Mouse (Mus musculus): ENCODE measurements at regions not wholly inside any gene's neighbourhood (a gene's known extent, or its start where the extent isn't known, plus 50 kb on each side); places are given as distances from the start of the nearest gene placed in this dataset.

- DNase-seq (ENCODE audit: low read depth, low spot score): no peak
These were observed 446.5 kb downstream of the Pdgfc start for GRCm38 (mm10) chr3:81482742-81483141.

DNA sequence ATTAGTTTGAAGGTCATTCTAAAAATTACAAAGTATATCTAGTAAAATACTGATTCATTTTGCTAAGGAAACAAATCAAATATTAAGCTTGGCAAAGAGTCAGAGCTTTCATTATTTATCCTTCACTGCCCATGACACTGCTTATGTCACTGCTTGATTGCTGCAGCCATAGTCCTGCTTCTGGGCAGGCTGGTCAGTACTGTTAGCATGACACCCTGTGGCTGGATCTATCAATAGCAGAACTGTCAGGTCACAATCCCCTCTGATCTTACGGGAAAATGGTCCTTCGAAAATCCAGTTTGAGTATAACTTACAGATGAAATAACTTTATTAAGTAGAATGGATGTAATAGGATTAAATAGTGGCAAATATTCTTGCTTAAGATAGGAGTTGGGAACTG, 447.1 kb downstream of the Pdgfc start:
- no peak for DNase-seq (ENCODE audit: low read depth, low spot score)

GRCm38 (mm10) chr3:81505316-81505715, 427.1 kb upstream of the Ctso start:
- DNase-seq (ENCODE audit: low read depth, low spot score): no peak

DNA sequence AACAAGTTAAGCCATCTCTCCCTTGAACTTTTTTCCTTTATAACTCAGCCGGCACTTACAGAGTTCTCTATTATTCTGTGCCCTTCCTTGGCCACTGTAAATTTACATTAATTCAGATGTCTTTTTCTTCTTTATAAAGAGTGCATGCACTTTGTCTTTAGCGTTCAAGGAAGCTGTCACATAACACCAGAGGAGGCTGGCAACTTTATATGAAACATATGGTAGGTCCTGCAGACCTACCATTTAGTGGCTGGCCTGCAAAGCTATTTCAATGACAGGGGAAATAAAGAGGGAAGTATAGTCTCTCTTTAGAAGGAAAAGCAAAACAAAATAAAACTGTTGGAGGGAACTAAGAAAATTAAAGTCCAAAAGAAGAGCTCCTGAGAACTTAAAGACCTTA, 423.8 kb upstream of the Ctso start:
- DNase-seq (ENCODE audit: low read depth, low spot score): peak; percentile 27

GRCm38 (mm10) chr3:81521804-81522203, 410.6 kb upstream of the Ctso start:
- no peak for DNase-seq (ENCODE audit: low read depth, low spot score)

- no peak for DNase-seq (ENCODE audit: low read depth, low spot score)
These were observed 401.5 kb upstream of the Ctso start for GRCm38 (mm10) chr3:81530872-81531271.

- peak; percentile 53 for DNase-seq (ENCODE audit: low read depth, low spot score)
These were observed 396.8 kb upstream of the Ctso start for GRCm38 (mm10) chr3:81535448-81536205.

DNA sequence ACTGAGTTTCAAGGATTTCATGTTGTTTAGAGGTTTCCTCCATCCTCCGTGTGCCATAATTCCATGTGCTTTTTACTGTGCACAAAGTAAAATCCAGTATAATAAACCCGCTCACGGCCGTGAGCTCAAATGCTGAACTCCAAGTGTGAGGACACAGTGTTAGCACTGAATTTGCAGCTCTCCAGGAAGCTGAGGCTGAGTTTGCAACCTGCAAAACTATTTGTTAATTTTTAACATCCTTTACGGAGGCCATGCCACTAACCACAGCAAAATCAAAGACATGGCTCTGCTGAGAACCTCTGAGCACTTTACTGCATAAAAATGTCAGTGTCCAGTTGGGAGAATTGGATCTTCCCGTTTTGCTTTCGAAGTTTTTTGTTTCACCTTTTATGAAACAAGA, 377.6 kb upstream of the Ctso start:
- DNase-seq (ENCODE audit: low read depth, low spot score): no peak

DNA sequence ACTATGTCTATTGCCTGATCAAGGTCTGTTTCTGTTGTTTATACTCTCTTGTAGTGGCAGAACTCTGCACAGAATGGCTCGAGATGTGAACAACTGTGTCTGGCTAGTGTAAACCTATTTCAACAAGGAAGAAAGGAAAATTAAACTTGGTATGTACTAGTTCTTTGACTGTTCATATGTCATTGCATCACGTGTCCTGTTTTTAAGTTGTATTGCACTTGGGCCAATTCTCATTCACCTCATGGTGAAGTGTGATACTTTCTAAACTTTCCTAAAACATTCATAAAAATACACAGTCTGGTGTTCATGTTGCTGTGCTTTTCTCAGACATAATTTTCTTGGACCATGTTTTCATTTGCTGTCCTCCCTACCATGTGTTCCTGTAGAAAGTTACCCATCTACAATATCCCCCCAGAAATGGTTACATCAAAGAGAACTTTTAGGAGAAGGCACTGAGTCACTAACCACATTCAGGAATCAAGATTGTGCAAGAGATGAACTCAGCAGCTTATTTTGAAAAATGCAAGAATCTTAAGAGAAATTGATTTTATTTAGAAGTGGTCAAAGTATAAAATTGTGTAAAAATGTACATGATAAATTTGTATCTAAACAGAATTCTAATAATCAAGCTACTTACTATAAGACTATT, 369.7 kb upstream of the Ctso start:
- DNase-seq (ENCODE audit: low read depth, low spot score): no peak

DNA sequence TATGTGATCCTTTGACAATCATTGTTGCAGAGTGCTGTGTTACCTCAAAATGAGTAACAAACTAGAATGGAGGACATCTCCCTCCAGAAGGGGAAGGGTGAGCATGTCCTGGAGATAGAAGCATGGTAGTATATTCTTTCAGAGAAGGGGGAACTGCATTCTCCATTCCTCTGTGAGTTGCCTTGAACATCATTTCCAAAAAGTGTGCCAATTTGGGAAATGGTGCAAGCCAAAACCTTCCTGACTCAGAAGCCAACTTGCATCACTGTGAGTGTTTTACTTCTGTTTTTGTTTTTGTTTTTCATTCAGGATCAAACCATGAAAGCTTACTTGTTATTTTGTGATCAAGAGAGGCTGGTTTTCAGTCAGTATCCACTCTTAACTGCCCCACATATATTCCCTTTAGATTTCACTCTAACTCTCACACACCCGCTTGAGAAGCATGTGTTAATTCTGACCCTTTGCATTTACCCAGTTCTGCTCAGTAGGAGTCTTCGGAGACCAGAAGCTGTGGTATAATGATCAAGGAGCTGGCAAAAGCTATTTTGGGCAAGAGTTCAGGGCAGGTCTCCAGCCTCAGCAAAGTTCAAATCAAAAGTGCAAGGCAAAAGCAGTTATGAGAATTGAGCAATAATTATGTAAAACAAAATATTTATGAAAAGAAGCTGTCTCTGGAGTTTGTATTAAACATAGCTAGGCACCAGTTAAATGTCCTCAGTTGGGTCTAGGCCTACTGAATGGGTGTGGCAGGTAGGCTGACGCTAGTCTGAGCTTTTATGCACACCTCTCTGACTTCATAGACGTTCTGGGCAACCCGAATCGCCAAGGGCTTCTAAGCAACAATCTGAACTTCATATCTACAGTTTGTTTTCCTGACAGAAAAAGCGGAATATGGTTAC, 368.3 kb upstream of the Ctso start:
- no peak for DNase-seq (ENCODE audit: low read depth, low spot score)

DNA sequence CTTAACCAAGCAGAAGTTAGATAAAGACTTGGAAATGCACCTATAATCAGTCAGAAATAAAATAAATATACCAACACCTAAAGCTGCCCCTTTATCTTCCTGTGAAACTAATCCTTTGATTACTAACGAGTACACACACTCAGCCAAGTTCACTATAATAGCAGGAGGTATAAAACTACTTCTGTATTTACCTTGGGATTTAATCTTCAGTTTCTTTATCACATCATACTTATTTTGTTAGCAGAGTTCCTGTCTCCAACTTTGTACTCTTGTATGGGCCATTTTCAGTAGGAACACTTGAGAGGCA, 367.7 kb upstream of the Ctso start:
- no peak for DNase-seq (ENCODE audit: low read depth, low spot score)

- DNase-seq (ENCODE audit: low read depth, low spot score): peak; percentile 47
These were observed 348.9 kb upstream of the Ctso start for GRCm38 (mm10) chr3:81583387-81584027.

DNA sequence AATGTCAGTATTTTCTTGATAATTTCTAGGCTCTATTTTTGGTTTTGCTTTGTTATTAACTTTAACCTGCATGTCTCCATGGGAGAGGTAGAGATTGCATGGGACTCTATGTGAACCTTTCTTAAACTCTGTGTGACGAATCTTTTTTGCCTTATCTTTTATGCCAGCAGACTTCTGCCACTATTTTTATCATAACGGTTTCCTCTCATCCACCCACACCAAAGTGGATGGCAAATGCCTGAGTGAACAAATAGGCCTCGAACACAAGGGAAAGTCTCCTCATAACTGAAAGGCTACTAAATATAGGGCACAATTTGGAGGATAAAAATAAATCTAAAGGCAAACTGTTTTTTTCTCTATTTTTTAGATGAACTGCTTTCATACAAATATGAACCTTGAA, 343.3 kb upstream of the Ctso start:
- no peak for DNase-seq (ENCODE audit: low read depth, low spot score)

DNA sequence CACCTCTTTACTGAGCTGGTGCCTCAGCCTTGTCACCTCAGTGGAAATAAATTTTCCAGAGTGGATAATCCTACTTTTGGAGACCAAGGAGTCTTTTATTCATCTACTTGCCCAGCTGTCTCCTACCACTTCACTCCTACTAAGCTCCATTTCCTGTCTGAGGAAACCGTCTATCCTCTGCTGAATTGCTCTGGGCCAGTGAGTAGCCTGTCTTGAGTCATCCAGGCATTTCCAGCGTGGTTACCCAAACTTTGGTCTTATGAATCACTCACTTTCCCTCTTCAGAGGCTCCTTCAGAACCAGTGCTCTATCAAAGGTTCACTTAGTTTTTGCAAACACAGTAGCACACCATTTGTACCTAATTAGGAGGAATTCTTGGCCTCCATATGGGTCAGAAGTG, 303.2 kb upstream of the Ctso start:
- no peak for DNase-seq (ENCODE audit: low read depth, low spot score)

GRCm38 (mm10) chr3:81658490-81658889, 273.9 kb upstream of the Ctso start:
- DNase-seq (ENCODE audit: low read depth, low spot score): peak; percentile 13

DNA sequence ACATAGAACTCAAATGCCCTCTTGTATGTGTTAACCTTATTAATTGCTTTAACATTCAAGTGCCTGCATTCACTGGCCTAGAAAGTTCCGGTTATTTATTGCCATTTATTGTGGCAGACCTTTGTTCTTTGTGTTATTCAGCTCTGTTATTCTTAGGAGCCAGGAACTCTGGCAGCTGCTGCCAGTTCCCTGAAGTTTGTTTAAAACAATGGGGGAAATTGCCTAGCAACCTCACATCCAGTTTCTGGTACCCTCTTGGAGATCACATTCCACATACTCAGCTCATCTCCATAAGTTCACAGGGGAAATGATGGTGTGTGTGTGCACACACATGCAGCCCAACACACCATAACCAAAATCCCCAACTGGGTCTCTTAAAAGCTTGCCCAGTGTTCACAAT, 270.8 kb upstream of the Ctso start:
- peak; percentile 80 for DNase-seq (ENCODE audit: low read depth, low spot score)

GRCm38 (mm10) chr3:81666262-81666661, 266.1 kb upstream of the Ctso start:
- DNase-seq (ENCODE audit: low read depth, low spot score): peak; percentile 24

DNA sequence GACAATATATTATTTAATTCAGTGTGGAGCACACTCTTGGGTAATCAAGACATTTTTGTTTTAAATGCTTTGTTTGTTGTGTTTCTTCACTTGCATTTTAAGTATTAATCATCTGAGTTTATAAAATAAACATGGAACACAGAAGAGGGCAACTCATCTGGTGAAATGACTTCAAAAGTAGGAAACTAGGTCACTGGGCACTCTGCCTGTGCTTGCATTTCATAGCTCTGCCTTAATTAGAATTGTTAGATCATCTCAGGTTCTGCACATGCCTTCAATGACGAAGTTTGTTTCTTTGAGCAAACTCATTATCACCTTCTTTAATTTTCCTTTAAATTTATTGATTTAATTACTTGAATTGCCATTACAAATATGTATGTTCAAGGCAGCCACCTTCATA, 255.8 kb upstream of the Ctso start:
- no peak for DNase-seq (ENCODE audit: low read depth, low spot score)

- no peak for DNase-seq (ENCODE audit: low read depth, low spot score)
These were observed 230.3 kb upstream of the Ctso start for GRCm38 (mm10) chr3:81701974-81702697.

GRCm38 (mm10) chr3:81718911-81719310, 213.5 kb upstream of the Ctso start:
- DNase-seq (ENCODE audit: low read depth, low spot score): no peak

DNA sequence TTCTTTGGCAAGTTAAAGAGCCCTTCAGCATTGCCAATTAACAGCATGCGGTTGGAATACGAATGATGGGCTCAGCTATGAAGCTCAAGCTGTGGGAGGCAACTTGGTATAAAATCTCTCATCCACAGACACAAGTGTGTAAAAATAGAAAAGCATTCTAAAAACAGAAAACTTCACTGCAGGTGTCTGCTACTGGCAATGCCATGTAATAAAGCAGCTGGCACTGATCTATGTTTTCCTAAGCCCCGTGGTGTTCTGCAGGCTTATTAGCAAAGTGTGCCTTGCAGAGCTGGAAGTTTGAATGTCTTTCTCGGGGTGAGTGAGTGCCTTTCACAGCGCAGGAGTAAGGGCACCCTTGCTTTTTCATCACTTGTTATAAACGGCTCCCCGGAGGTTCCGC, 196.9 kb upstream of the Ctso start:
- peak; percentile 12 for DNase-seq (ENCODE audit: low read depth, low spot score)

Measured in mesoderm, embryonic 11.5 days (tissue).